In the genomic region with DNA sequence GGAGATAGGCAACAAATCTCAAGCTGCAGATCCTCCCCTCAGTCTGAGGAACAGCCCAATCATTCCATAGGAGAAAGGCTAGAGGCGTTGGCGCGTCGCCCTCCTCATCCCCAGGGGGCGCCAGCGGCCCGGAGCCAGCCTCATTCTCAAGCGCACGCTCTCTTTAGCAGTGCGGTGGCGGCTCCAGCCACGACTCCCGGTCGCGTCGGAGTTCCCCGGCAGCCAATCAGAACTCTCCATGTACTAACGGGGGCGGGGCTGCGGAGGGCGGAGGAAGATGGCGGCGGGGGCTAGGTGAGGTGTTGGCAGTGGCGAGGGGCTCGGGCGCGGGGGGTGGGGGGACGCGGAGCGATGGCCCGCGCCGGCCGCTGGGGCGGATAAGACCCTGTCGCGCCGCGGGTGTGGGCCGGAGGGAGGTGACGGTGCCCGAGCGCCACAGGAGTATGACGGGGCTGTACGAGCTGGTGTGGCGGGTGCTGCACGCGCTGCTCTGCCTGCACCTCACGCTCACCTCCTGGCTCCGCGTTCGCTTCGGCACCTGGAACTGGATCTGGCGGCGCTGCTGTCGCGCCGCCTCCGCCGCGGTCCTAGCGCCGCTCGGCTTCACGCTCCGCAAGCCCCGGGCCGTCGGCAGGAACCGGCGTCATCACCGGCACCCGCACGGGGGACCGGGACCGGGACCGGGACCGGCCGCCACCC, we compare ENCODE assay signal across 7 mouse cellular contexts. TPM values are rescaled to one million over a fixed set of nuclear protein-coding genes. Genes with fewer than 3 reads are reported as not detected.
DNase-seq lines count a peak whose midpoint lies in the region; ATAC-seq lines count a peak whose summit lies in the region.

A gene (plus strand): TSS at position 249 of the 699 bp plus-strand sequence.

- H3K27me3 ChIP-seq in intestine, embryonic 16.5 days (replicated peaks; ENCODE audit: control insufficient read depth, insufficient read depth, low read length), result no peaks in the 10 kb centered on the region
- no peaks in the 10 kb centered on the region for H3K27me3 ChIP-seq in midbrain, embryonic 11.5 days (ENCODE audit: control insufficient read depth, insufficient read depth, low read length)

- H3K4me3 ChIP-seq in intestine, embryonic 16.5 days (ENCODE audit: low read length), result peak within 1 kb of the TSS; percentile 99
- H3K4me3 ChIP-seq in midbrain, embryonic 11.5 days (ENCODE audit: low read depth, low read length), result peak within 1 kb of the TSS; percentile 95

- H3K36me3 ChIP-seq in intestine, embryonic 16.5 days (ENCODE audit: control insufficient read depth, insufficient read depth, low read length), result no peaks in the 10 kb centered on the region
- H3K36me3 ChIP-seq in midbrain, embryonic 11.5 days (ENCODE audit: control insufficient read depth, insufficient read depth, low read length), result no peaks in the 10 kb centered on the region

- no peaks in the 10 kb centered on the region for H3K9me3 ChIP-seq in intestine, embryonic 16.5 days (ENCODE audit: control insufficient read depth, low read length)
- no peaks in the 10 kb centered on the region for H3K9me3 ChIP-seq in midbrain, embryonic 11.5 days (ENCODE audit: control insufficient read depth, low read length)

- ATAC-seq in intestine, embryonic 16.5 days, result peak; percentile 98
- ATAC-seq in midbrain, embryonic 11.5 days (ENCODE audit: low FRiP score), result peak; percentile 99

- intact Hi-C loops in left cerebral cortex, postnatal 36 days (cut with DNase I), result loop anchor here (2.0 to 5.0 kb wide), 2 partner anchors 35 to 275 kb away; a partner anchor contains a TSS

- peak within 1 kb of the TSS; percentile 98 for H3K9ac ChIP-seq in intestine, embryonic 16.5 days (ENCODE audit: low read depth, low read length)
- H3K9ac ChIP-seq in midbrain, embryonic 11.5 days (ENCODE audit: low read length), result peak within 1 kb of the TSS; percentile 91

- peak within 1 kb of the TSS; percentile 69 for H3K4me2 ChIP-seq in intestine, embryonic 16.5 days (ENCODE audit: low read depth, low read length)
- peak within 1 kb of the TSS; percentile 68 for H3K4me2 ChIP-seq in midbrain, embryonic 11.5 days

- H3K4me1 ChIP-seq in intestine, embryonic 16.5 days (ENCODE audit: control insufficient read depth, insufficient read depth, low read length), result peaks cover 24% of the 10 kb centered on the region
- peaks cover 10% of the 10 kb centered on the region for H3K4me1 ChIP-seq in midbrain, embryonic 11.5 days (ENCODE audit: control insufficient read depth, insufficient read depth, low read length)

- WGBS in intestine, embryonic 16.5 days, result under 1% methylated on average over 77 of the region's 79 CpGs
- under 1% methylated on average over 71 of the region's 79 CpGs for WGBS in midbrain, embryonic 11.5 days

- H3K27ac ChIP-seq in intestine, embryonic 16.5 days (ENCODE audit: low read length), result peak within 1 kb of the TSS; percentile 88
- H3K27ac ChIP-seq in midbrain, embryonic 11.5 days (ENCODE audit: low read depth, low read length), result peak within 1 kb of the TSS; percentile 67

- peak; percentile 97 for DNase-seq in adrenal gland, adult 2 months
- DNase-seq in embryo, embryonic 11.5 days (ENCODE audit: low read depth, low spot score), result peak; percentile 94
- peak; percentile 95 to 96 for DNase-seq in gastrocnemius, postnatal 4 days (ENCODE audit: low spot score in 2 of 2)
- peak; percentile 96 to 97 for DNase-seq in left cerebral cortex, postnatal 36 days (ENCODE audit: low spot score in 2 of 2)
- peak; percentile 99 for DNase-seq in midbrain, embryonic 11.5 days (ENCODE audit: low spot score, missing footprints)
- DNase-seq in skeletal muscle tissue, adult 2 months (ENCODE audit: low read depth, low spot score), result peak; percentile 96

RNA-seq across cellular contexts. Expression of the gene that starts here (rescaled TPM):
- 10 to 100 TPM; 46.0 to 62.7 TPM for total RNA-seq in adrenal gland, adult 2 months (2021)
- 33.4 and 34.5 TPM in 2 replicates for polyA plus RNA-seq in adrenal gland, adult 2 months (2012; rRNA removed)
- total RNA-seq in gastrocnemius, postnatal 4 days (2021), result 10 to 100 TPM; 30.7 to 34.1 TPM
- polyA plus RNA-seq in intestine, embryonic 16.5 days (2015; fragmentation: Nextera tagmentation; extraction: Ambion mirVana), result 12.9 and 13.1 TPM in 2 replicates
- total RNA-seq in left cerebral cortex, postnatal 36 days (2021), result 10 to 100 TPM; 53.7 to 74.5 TPM
- polyA plus RNA-seq in midbrain, embryonic 11.5 days (2014; fragmentation: Nextera tagmentation; extraction: Ambion mirVana), result 16.4 and 16.6 TPM in 2 replicates

Comparison
In these comparisons a context has a peak if more than half of its experiments do, and no peak if none do; other contexts are left out.
1. Peak in every context shown above with its lines: DNase-seq, ATAC-seq, H3K4me3 ChIP-seq and H3K27ac ChIP-seq.